Mouse (Mus musculus) heart, embryonic 12.5 days (tissue): ENCODE measurements around the gene Fndc3a. TPM values are rescaled to one million over a fixed set of nuclear protein-coding genes. Genes with fewer than 3 reads are reported as not detected.
A peak's percentile ranks its signal among the peaks of the same experiment; 100 is the strongest.

Source experiments
- ATAC-seq: fragments of 200-750 bp; cut with Nextera tagmentation; 2 replicates; pipeline ENCODE4 v1.8.0; 2017; ENCODE audit warnings: moderate TSS enrichment, moderate library complexity; ENCODE audit not compliant: insufficient number of reproducible peaks, low FRiP score
- H3K27ac ChIP-seq: fragments of 300-500 bp; sonication (generic); 2 replicates; pipeline ENCODE4 v1.5.1; 2016; ENCODE audit warnings: mild to moderate bottlenecking, moderate library complexity; ENCODE audit not compliant: poor library complexity, severe bottlenecking
- H3K27me3 ChIP-seq: fragments of 300-500 bp; sonication (generic); replicated peaks from 2 replicates; pipeline ENCODE4 v1.6.1; 2016; ENCODE audit warnings: mild to moderate bottlenecking, moderate library complexity
- H3K36me3 ChIP-seq: fragments of 300-500 bp; sonication (generic); 2 replicates; pipeline ENCODE4 v1.6.1; 2016; ENCODE audit warnings: mild to moderate bottlenecking, moderate library complexity
- H3K4me1 ChIP-seq: fragments of 300-500 bp; sonication (generic); replicated peaks from 2 replicates; pipeline ENCODE4 v1.6.1; 2016; ENCODE audit warnings: mild to moderate bottlenecking
- H3K4me2 ChIP-seq: fragments of 300-500 bp; sonication (generic); 2 replicates; pipeline ENCODE4 v1.6.1; 2016; ENCODE audit warnings: mild to moderate bottlenecking, moderate library complexity
- H3K4me3 ChIP-seq: fragments of 300-500 bp; sonication (generic); 2 replicates; pipeline ENCODE4 v1.5.1; 2016; ENCODE audit warnings: mild to moderate bottlenecking
- H3K9ac ChIP-seq: fragments of 300-500 bp; sonication (generic); 2 replicates; pipeline ENCODE4 v1.6.1; 2016; ENCODE audit warnings: mild to moderate bottlenecking, moderate library complexity
- H3K9me3 ChIP-seq: fragments of 300-500 bp; sonication (generic); replicated peaks from 2 replicates; pipeline ENCODE4 v1.6.1; 2016; ENCODE audit warnings: mild to moderate bottlenecking, moderate library complexity
- whole genome bisulfite sequencing: fragments of 180-500 bp; shearing (Covaris S2); methylation state at CpG from one replicate; pipeline ENCODE4 v1.1.7; 2016; 5-methylcytosine and 5-hydroxymethylcytosine counted together
- polyA plus RNA-seq: library from polyadenylated mRNA; unstranded; fragments of >200 nt; fragmentation: Nextera tagmentation; extraction: Ambion mirVana; gene quantifications from 2 replicates; pipeline ENCODE4 v1.2.1, GENCODE M21; 2016

The Fndc3a gene
- polyA plus RNA-seq, 1 experiment from 2014 or later: 21.6 TPM

- Histone ChIP-seq H3K4me3 (peak overlapping the region; percentile 65), H3K4me2 (peak overlapping the region; percentile 62), H3K9me3 (no peaks in the 10 kb centered on the region), H3K27me3 (no peaks in the 10 kb centered on the region), H3K4me1 (peaks cover 12% of the 10 kb centered on the region), H3K36me3 (peaks cover 6% of the 10 kb centered on the region), H3K9ac (0 out of 2 replicates have a peak overlapping the region, but pooled peaks have one; percentile 49), H3K27ac (no peak overlapping the region)
- WGBS: 68% methylated on average over 5 of the region's 5 CpGs
- no peak for ATAC-seq
Observed at GRCm38 (mm10) chr14:72601381-72602305, 108.2 kb downstream of the Fndc3a start.

DNA sequence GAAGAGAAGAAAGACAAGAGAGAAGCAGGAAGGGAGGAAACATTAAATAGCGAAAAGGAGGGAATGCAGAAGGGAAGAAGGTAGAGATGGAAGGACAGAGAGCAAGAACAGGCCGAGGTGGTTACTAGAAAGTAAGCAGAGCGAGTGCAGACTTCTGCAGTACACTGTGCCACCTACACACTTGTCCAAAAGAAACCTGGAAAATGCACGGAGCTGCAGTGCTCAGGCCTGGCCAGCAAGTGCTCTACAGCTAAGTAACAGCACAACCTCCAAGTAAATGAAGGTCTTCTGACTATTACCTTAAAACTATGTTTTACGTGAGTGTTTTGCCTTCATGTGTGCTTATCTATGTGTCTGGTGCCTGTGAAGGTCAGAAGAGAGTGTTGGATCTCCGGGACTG is 109.4 kb downstream of the Fndc3a start:
- H3K9ac ChIP-seq: no peak overlapping the region
- no peak overlapping the region for H3K4me3 ChIP-seq
- H3K4me2 ChIP-seq: no peak overlapping the region
- no peak overlapping the region for H3K27ac ChIP-seq
- no peaks in the 10 kb centered on the region for H3K9me3 ChIP-seq
- H3K36me3 ChIP-seq: peaks cover 6% of the 10 kb centered on the region
- H3K27me3 ChIP-seq: no peaks in the 10 kb centered on the region
- 78% methylated on average over 6 of the region's 6 CpGs for WGBS
- ATAC-seq: no peak
- H3K4me1 ChIP-seq: peaks cover 12% of the 10 kb centered on the region

DNA sequence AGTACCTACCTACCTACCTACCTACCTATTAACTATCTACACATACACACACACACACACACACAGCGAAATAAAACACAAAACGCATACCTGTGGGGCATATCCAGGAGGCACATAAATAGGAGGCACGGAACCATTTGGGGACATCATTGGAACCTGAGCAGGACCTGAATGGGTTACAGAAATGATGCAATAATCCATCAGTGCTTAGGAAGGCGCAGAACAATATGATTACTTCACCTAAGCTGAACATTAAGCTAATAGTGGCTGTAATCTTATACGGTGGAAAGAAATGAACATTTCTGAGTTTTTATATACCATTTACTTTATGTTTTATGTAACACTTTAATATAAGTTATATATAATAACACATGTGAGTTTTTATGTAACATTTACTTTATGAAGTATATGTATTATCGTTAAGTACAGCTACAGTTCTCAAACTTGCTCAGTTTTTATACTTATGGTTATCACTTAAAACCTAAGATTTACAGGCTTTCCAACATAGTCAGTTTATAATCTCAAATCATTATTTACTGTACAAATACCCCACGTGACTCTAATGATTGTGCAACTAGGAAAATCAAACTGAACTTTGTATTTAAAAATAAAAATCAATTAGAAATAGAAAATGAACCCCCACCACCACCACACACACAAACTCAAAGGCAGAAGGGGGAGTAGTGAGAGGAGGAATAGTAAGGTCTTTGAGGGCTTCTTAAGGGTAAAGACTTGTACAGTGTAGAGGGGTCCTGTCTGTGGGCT is 110.6 kb downstream of the Fndc3a start:
- no peak overlapping the region for H3K4me2 ChIP-seq
- WGBS: 88% methylated on average over 7 of the region's 7 CpGs
- no peaks in the 10 kb centered on the region for H3K9me3 ChIP-seq
- H3K9ac ChIP-seq: no peak overlapping the region
- ATAC-seq: no peak
- no peak overlapping the region for H3K4me3 ChIP-seq
- peaks cover 12% of the 10 kb centered on the region for H3K4me1 ChIP-seq
- H3K27me3 ChIP-seq: no peaks in the 10 kb centered on the region
- no peak overlapping the region for H3K27ac ChIP-seq
- peaks cover 6% of the 10 kb centered on the region for H3K36me3 ChIP-seq

DNA sequence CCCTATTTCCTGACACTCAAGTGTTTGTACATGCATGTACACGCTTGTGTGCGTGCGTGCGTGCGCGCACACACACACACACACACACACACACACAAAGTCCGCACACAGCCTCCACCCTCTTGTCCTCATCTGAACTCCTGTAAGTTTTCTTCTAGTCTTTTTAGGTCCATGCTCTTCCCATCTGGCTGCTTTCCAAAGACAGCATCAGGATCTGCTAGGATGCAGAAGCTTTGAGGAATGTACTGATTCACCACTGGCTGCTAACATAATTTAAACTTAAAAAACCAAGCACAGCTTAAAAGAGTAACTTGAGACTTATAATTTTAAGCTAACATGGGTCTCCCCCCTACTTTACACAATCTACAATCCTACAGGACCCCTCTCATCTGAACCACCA is 115.6 kb downstream of the Fndc3a start:
- H3K27me3 ChIP-seq: no peaks in the 10 kb centered on the region

GRCm38 (mm10) chr14:72589415-72589814 is 120.4 kb downstream of the Fndc3a start:
- Histone ChIP-seq H3K4me3 (no peak overlapping the region), H3K36me3 (peaks cover 28% of the 10 kb centered on the region), H3K9me3 (no peaks in the 10 kb centered on the region), H3K4me2 (no peak overlapping the region), H3K27me3 (no peaks in the 10 kb centered on the region), H3K27ac (no peak overlapping the region), H3K4me1 (no peaks in the 10 kb centered on the region), H3K9ac (no peak overlapping the region)
- ATAC-seq: no peak
- WGBS: 88% methylated on average over 4 of the region's 4 CpGs

More for the DNA sequence above, 115.6 kb downstream of the Fndc3a start:
- no peak overlapping the region for H3K9ac ChIP-seq
- WGBS: 94% methylated on average over 7 of the region's 7 CpGs
- H3K36me3 ChIP-seq: peaks cover 17% of the 10 kb centered on the region
- no peak overlapping the region for H3K27ac ChIP-seq
- H3K4me3 ChIP-seq: no peak overlapping the region
- no peak for ATAC-seq
- H3K4me1 ChIP-seq: no peaks in the 10 kb centered on the region
- no peak overlapping the region for H3K4me2 ChIP-seq
- H3K9me3 ChIP-seq: no peaks in the 10 kb centered on the region

DNA sequence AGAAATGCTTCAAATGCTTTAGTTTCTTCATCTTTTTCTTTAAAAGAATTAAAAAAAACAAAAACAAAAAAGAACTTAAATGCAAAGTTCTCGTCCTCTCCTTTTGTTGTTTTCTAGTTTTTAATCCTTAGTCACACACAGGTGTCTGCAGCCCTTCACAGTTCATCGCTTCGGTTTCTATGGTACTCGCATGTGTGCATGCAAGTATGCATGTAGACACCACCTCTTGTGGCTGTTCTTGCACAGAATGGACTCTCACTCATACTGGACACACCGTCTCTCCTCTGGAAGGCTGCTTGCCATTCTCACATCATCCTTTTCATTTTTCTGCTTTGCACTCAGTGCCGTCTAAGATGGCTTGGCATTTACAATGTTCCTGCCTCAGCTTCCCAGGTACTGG is 126.8 kb downstream of the Fndc3a start:
- ATAC-seq: no peak
- WGBS: 93% methylated on average over 6 of the region's 6 CpGs
- H3K4me1 ChIP-seq: no peaks in the 10 kb centered on the region
- no peaks in the 10 kb centered on the region for H3K27me3 ChIP-seq
- no peak overlapping the region for H3K4me2 ChIP-seq
- H3K27ac ChIP-seq: no peak overlapping the region
- H3K36me3 ChIP-seq: peaks cover 28% of the 10 kb centered on the region
- no peak overlapping the region for H3K4me3 ChIP-seq
- H3K9me3 ChIP-seq: no peaks in the 10 kb centered on the region
- H3K9ac ChIP-seq: no peak overlapping the region

GRCm38 (mm10) chr14:72580991-72581390 is 128.8 kb downstream of the Fndc3a start:
- H3K9me3 ChIP-seq: no peaks in the 10 kb centered on the region
- H3K9ac ChIP-seq: no peak overlapping the region
- H3K4me3 ChIP-seq: no peak overlapping the region
- no peaks in the 10 kb centered on the region for H3K27me3 ChIP-seq
- no peak overlapping the region for H3K27ac ChIP-seq
- H3K4me2 ChIP-seq: no peak overlapping the region
- no peaks in the 10 kb centered on the region for H3K4me1 ChIP-seq
- peaks cover 24% of the 10 kb centered on the region for H3K36me3 ChIP-seq
- no peak for ATAC-seq
- WGBS: 93% methylated on average over 3 of the region's 3 CpGs

GRCm38 (mm10) chr14:72576283-72576682 is 133.5 kb downstream of the Fndc3a start:
- Histone ChIP-seq H3K27ac (no peak overlapping the region), H3K9me3 (no peaks in the 10 kb centered on the region), H3K4me3 (no peak overlapping the region), H3K9ac (no peak overlapping the region), H3K36me3 (peaks cover 41% of the 10 kb centered on the region), H3K4me2 (no peak overlapping the region), H3K27me3 (no peaks in the 10 kb centered on the region), H3K4me1 (no peaks in the 10 kb centered on the region)
- no peak for ATAC-seq
- 83% methylated on average over 3 of the region's 3 CpGs for WGBS

DNA sequence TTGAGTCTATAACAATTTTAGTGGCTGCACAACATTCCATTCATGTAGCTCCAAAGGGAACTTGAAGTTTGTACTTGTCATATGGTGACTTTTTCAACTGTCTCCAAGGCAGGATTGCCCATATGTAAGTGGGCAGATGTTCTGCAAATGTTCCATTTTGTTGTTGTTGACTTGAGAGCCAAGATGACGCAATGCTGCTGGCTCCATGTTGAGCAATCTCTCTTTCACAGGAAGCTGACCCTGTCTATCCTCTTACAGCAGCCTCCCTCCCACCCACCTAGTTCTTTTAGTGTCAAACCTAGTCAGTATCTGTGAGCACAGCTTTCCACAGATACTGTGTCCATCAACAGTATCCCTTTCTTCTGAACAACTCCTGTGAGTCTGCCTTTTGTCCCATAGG is 145.9 kb downstream of the Fndc3a start:
- Histone ChIP-seq H3K27me3 (no peaks in the 10 kb centered on the region), H3K27ac (no peak overlapping the region), H3K36me3 (peaks cover 48% of the 10 kb centered on the region), H3K9me3 (no peaks in the 10 kb centered on the region), H3K4me1 (no peaks in the 10 kb centered on the region), H3K4me2 (no peak overlapping the region), H3K4me3 (no peak overlapping the region), H3K9ac (no peak overlapping the region)
- 90% methylated on average over 1 of the region's 1 CpGs for WGBS
- ATAC-seq: no peak

DNA sequence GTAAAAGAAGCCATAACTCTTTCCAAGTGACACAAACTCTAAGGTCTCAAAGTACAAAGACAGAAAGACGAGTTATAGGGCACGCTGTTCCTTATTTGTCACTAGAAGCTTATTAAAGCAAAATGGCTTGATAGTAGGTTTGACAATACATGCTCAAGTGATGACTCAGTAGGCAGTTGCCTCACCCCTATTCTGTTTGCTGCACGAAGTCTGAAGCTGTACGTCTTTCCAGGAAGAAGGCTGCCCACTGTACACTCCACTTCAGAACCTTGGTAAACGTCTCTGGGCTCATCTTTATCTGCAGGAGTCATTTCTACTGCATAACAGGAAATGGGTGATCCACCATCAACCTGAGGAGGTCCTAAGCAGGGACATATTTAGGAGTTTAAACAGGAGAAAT is 151.0 kb downstream of the Fndc3a start:
- ATAC-seq: no peak

GRCm38 (mm10) chr14:72555846-72556245 is 154.0 kb downstream of the Fndc3a start:
- Histone ChIP-seq H3K4me2 (no peak overlapping the region), H3K9me3 (no peaks in the 10 kb centered on the region), H3K9ac (no peak overlapping the region), H3K36me3 (peaks cover 58% of the 10 kb centered on the region), H3K27me3 (no peaks in the 10 kb centered on the region), H3K4me1 (no peaks in the 10 kb centered on the region), H3K27ac (no peak overlapping the region), H3K4me3 (no peak overlapping the region)
- ATAC-seq: no peak
- 79% methylated on average over 1 of the region's 1 CpGs for WGBS

More for the DNA sequence above, 151.0 kb downstream of the Fndc3a start:
- H3K9ac ChIP-seq: no peak overlapping the region
- no peaks in the 10 kb centered on the region for H3K4me1 ChIP-seq
- no peak overlapping the region for H3K27ac ChIP-seq
- H3K27me3 ChIP-seq: no peaks in the 10 kb centered on the region
- H3K9me3 ChIP-seq: no peaks in the 10 kb centered on the region
- H3K36me3 ChIP-seq: peaks cover 51% of the 10 kb centered on the region
- H3K4me3 ChIP-seq: no peak overlapping the region
- WGBS: 75% methylated on average over 5 of the region's 5 CpGs
- no peak overlapping the region for H3K4me2 ChIP-seq
